Mouse (Mus musculus): ENCODE data around the gene Abcg1. TPM values are rescaled to one million over a fixed set of nuclear protein-coding genes. Genes with fewer than 3 reads are reported as not detected.

Gene Abcg1
- total and polyA plus RNA-seq, 3 experiments = 2.2 to 4.6 (median 2.2) TPM

- dilution Hi-C loops (cut with MboI; ENCODE audit: extremely low pct_ligation_motif_present, extremely low pct_unique_long_range_greater_than_20kb, low sequenced_read_pairs) (no loop called here), in situ Hi-C loops (cut with MboI; ENCODE audit: low pct_ligation_motif_present, low pct_unique_long_range_greater_than_20kb, low sequenced_read_pairs) (no loop called here)
- H3K27me3 ChIP-seq (replicated peaks) = peaks cover 24% of the 10 kb centered on the region
- no peak within 1 kb of the TSS for H3K9ac ChIP-seq (ENCODE audit: insufficient read depth, low read depth)
- H3K36me3 ChIP-seq (replicated peaks in 1 of 2; ENCODE audit: control insufficient read depth in 1 of 2, insufficient read depth in 1 of 2, low read length in 1 of 2) = no peaks in the 10 kb centered on the region
- peak; percentile 80 for DNase-seq (ENCODE audit: extremely low read depth)
- H3K9me3 ChIP-seq (replicated peaks; ENCODE audit: low read length) = no peaks in the 10 kb centered on the region
- no peak within 1 kb of the TSS for H3K4me3 ChIP-seq (replicated peaks in 1 of 3; ENCODE audit: low read depth in 2 of 3, low read length in 2 of 3, poor library complexity in 1 of 3)
- H3K79me2 ChIP-seq (replicated peaks; ENCODE audit: control insufficient read depth, extremely low read depth, insufficient read depth, poor library complexity, severe bottlenecking) = no peaks in the 10 kb centered on the region
- no peak within 1 kb of the TSS for H3K27ac ChIP-seq (ENCODE audit: insufficient read depth, low read depth)
- TF ChIP-seq USF1 (IDR thresholded peaks at IDR 0.05; ENCODE audit: low read depth, low read length) (no peak), MYC (IDR thresholded peaks at IDR 0.05; ENCODE audit: low read depth, low read length) (peak; percentile 17; the same call in 1 of the 2 replicates), CTCF (conservative IDR thresholded peaks at IDR 0.05 in 1 of 2, IDR thresholded peaks at IDR 0.05 in 1 of 2; ENCODE audit: low read depth in 2 of 2, low read length in 2 of 2) (no peak), POLR2AphosphoS2 (IDR thresholded peaks at IDR 0.05; ENCODE audit: low read depth, low read length) (no peak), MEF2A (IDR thresholded peaks at IDR 0.05; ENCODE audit: borderline replicate concordance, low read depth, low read length) (peak; percentile 75; the same call in 1 of the 2 replicates), NELFE (IDR thresholded peaks at IDR 0.05; ENCODE audit: low read depth, low read length) (no peak), RAD21 (IDR thresholded peaks at IDR 0.05; ENCODE audit: low read depth, low read length) (no peak), E2F4 (IDR thresholded peaks at IDR 0.05; ENCODE audit: insufficient replicate concordance, low read depth, low read length) (no peak), IRF4 (IDR thresholded peaks at IDR 0.05; ENCODE audit: low read depth, low read length) (peak; percentile 99), JUND (conservative IDR thresholded peaks at IDR 0.05; ENCODE audit: low read depth, low read length) (peak; percentile 88), ZKSCAN1 (IDR thresholded peaks at IDR 0.05; ENCODE audit: borderline replicate concordance, low read depth, low read length) (no peak), CHD2 (IDR thresholded peaks at IDR 0.05; ENCODE audit: low read length) (no peak), MAZ (IDR thresholded peaks at IDR 0.05; ENCODE audit: low read depth, low read length) (0 out of 2 replicates have a peak, but pooled peaks have one; percentile 36), JUN (IDR thresholded peaks at IDR 0.05; ENCODE audit: insufficient read depth, low read depth, low read length) (peak; percentile 77), HCFC1 (IDR thresholded peaks at IDR 0.05; ENCODE audit: low read depth, low read length) (no peak), EP300 (IDR thresholded peaks at IDR 0.05; ENCODE audit: low read length) (peak; percentile 92), SIN3A (IDR thresholded peaks at IDR 0.05; ENCODE audit: low read length) (peak; percentile 56), MXI1 (IDR thresholded peaks at IDR 0.05; ENCODE audit: low read depth, low read length) (no peak), TCF12 (IDR thresholded peaks at IDR 0.05; ENCODE audit: low read depth, low read length) (peak; percentile 68; the same call in 1 of the 2 replicates), ZC3H11A (IDR thresholded peaks at IDR 0.05; ENCODE audit: low read depth, low read length) (no peak), ETS1 (conservative IDR thresholded peaks at IDR 0.05; ENCODE audit: low read depth, low read length) (peak; percentile 97), MAFK (IDR thresholded peaks at IDR 0.05; ENCODE audit: insufficient replicate concordance, low read length) (0 out of 2 replicates have a peak, but pooled peaks have one; percentile 33), RCOR1 (conservative IDR thresholded peaks at IDR 0.05; ENCODE audit: low read depth, low read length) (0 out of 2 replicates have a peak, but pooled peaks have one; percentile 33), CHD1 (IDR thresholded peaks at IDR 0.05; ENCODE audit: low read depth, low read length) (no peak), BHLHE40 (IDR thresholded peaks at IDR 0.05; ENCODE audit: low read depth, low read length) (peak; percentile 81)
- peaks cover 37 to 62% of the 10 kb centered on the region in 2 experiments for H3K4me1 ChIP-seq (ENCODE audit: control insufficient read depth in 1 of 2, insufficient read depth in 2 of 2)
- peak within 1 kb of the TSS; percentile 37; the same call in 1 of the 2 replicates for H3K4me2 ChIP-seq (ENCODE audit: insufficient read depth, low read depth, poor library complexity, severe bottlenecking)
Observed at GRCm38 (mm10) chr17:31165127-31165526, 107.7 kb downstream of the Abcg1 start, which contains the start of gene Tff1. TSS of gene Tff1 (minus strand) at chr17:31165277.

Other genes starting within 250 kb of the Abcg1 start
- 0.04 TPM in 2 replicates for gene Glp1r, start 155.9 kb upstream of the Abcg1 start, total RNA-seq (2012; rRNA removed)
- gene Glp1r, start 155.9 kb upstream of the Abcg1 start, total RNA-seq (2014; rRNA removed) = not detected in 2 replicates
- not detected in 2 replicates for gene Glp1r, start 155.9 kb upstream of the Abcg1 start, polyA plus RNA-seq (2012; ENCODE audit: insufficient read length, low read depth)
- 2.4 and 4.5 TPM in 2 replicates for gene Umodl1, start 103.0 kb upstream of the Abcg1 start, total RNA-seq (2012; rRNA removed)
- 1.6 TPM in 2 replicates for gene Umodl1, start 103.0 kb upstream of the Abcg1 start, total RNA-seq (2014; rRNA removed)
- gene Umodl1, start 103.0 kb upstream of the Abcg1 start, polyA plus RNA-seq (2012; ENCODE audit: insufficient read length, low read depth) = 1.0 and 1.1 TPM in 2 replicates
- gene Tff3, start 72.0 kb downstream of the Abcg1 start, total RNA-seq (2012; rRNA removed) = not detected in 2 replicates
- gene Tff3, start 72.0 kb downstream of the Abcg1 start, total RNA-seq (2014; rRNA removed) = not detected in 2 replicates
- not detected in 2 replicates for gene Tff3, start 72.0 kb downstream of the Abcg1 start, polyA plus RNA-seq (2012; ENCODE audit: insufficient read length, low read depth)
- not detected in 2 replicates for gene Tff2, start 86.6 kb downstream of the Abcg1 start, total RNA-seq (2012; rRNA removed)
- not detected in 2 replicates for gene Tff2, start 86.6 kb downstream of the Abcg1 start, total RNA-seq (2014; rRNA removed)
- gene Tff2, start 86.6 kb downstream of the Abcg1 start, polyA plus RNA-seq (2012; ENCODE audit: insufficient read length, low read depth) = not detected in 2 replicates
- 1.1 and 2.2 TPM in 2 replicates for gene Tff1, start 107.6 kb downstream of the Abcg1 start, total RNA-seq (2012; rRNA removed)
- gene Tff1, start 107.6 kb downstream of the Abcg1 start, total RNA-seq (2014; rRNA removed) = 0.54 and 1.6 TPM in 2 replicates
- 0.44 TPM in 1 of 2 replicates, not detected in the other for gene Tff1, start 107.6 kb downstream of the Abcg1 start, polyA plus RNA-seq (2012; ENCODE audit: insufficient read length, low read depth)
- gene Tmprss3, start 141.3 kb downstream of the Abcg1 start, total RNA-seq (2012; rRNA removed) = not detected in 2 replicates
- not detected in 2 replicates for gene Tmprss3, start 141.3 kb downstream of the Abcg1 start, total RNA-seq (2014; rRNA removed)
- not detected in 2 replicates for gene Tmprss3, start 141.3 kb downstream of the Abcg1 start, polyA plus RNA-seq (2012; ENCODE audit: insufficient read length, low read depth)
- 0.08 TPM in 2 replicates for gene Ubash3a, start 150.2 kb downstream of the Abcg1 start, total RNA-seq (2012; rRNA removed)
- not detected in 2 replicates for gene Ubash3a, start 150.2 kb downstream of the Abcg1 start, total RNA-seq (2014; rRNA removed)
- 0.17 and 0.23 TPM in 2 replicates for gene Ubash3a, start 150.2 kb downstream of the Abcg1 start, polyA plus RNA-seq (2012; ENCODE audit: insufficient read length, low read depth)
- gene Rsph1, start 219.7 kb downstream of the Abcg1 start, total RNA-seq (2012; rRNA removed) = not detected in 2 replicates
- not detected in 2 replicates for gene Rsph1, start 219.7 kb downstream of the Abcg1 start, total RNA-seq (2014; rRNA removed)
- gene Rsph1, start 219.7 kb downstream of the Abcg1 start, polyA plus RNA-seq (2012; ENCODE audit: insufficient read length, low read depth) = not detected in 2 replicates
- 4.7 and 6.6 TPM in 2 replicates for gene Slc37a1, start 229.1 kb downstream of the Abcg1 start, total RNA-seq (2012; rRNA removed)
- 1.9 and 2.1 TPM in 2 replicates for gene Slc37a1, start 229.1 kb downstream of the Abcg1 start, total RNA-seq (2014; rRNA removed)
- gene Slc37a1, start 229.1 kb downstream of the Abcg1 start, polyA plus RNA-seq (2012; ENCODE audit: insufficient read length, low read depth) = 2.2 and 2.4 TPM in 2 replicates

All from CH12.LX (cell line).